Mouse (Mus musculus) cerebellum, postnatal 10 days (tissue): ENCODE results near the gene Slmap.
"Not testable (repeated sequence)": the region's sequence is repeated elsewhere in the genome, so short reads cannot be mapped to it uniquely, and the experiment has no call there.

Source experiments
- DNase-seq, 2 experiments: peaks; one replicate each; pipeline ENCODE4 v3.0.0; 2021; ENCODE audit warnings: mixed read lengths in 2 of 2

The Slmap gene

DNA sequence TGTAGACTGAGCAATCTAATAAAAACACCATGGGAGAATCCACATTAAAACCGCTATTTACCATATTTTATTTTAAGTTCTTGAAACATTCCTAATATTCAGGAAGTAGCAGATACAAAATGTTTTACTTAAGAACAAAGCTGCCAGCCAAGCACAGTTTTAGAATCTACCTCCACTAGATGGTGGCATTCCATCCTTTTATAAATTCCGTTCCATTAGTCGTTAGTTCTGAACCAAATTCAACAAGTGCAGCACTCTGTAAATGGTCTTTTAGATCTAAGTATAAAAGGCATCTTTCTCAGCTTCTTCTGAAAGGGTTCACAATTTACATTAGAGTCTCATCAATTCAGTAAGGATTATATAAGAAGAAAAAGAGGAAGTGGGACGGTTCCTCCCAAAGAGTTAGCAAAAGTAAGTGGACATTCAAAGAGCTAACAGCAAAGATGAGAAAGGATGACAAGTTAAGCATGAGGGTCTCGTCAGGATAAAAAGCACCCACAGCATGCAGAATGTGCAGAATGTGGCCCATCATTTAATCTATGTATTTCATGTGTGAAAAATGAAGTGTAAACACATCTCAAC is 68.1 kb downstream of the Slmap start:
- no peak for DNase-seq

DNA sequence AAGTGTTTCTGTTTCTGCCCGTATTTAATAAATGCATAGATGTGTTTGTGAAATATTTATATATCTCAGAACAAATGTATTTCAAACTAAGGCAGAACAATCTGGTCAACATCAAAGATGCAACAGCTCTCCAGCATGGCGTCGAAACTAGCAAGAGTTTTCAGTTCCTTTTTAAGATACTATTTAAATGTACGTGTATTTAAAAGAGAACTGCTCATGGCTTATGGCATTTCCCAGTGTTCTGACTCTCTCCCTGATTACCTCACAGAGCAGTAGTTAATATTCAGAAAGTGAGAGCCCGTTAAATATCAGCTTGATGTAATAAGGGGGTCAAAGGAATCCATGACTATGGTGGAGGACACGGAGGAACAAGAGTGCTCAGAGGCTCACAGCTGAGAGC is 68.8 kb downstream of the Slmap start:
- DNase-seq, result no peak

DNA sequence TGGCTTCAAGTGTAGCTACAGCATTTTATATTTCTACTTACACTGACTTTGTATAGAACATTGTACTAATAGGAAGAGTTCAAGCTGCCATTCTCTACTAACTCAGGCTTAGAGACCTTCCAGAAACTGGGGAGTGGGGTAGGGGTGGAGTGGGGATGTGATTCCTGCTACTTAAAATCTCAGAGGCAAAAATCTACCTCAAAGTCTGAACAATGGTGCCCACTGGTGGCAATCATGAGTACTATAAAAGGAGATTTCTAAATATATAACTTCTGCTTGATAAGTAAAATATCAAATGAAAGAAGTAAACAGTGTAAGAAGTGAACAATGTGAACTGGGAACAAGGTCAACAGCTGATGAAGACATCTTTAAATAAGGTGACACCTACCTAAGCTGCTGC is 75.2 kb downstream of the Slmap start:
- peak; percentile 51 to 56 for DNase-seq

DNA sequence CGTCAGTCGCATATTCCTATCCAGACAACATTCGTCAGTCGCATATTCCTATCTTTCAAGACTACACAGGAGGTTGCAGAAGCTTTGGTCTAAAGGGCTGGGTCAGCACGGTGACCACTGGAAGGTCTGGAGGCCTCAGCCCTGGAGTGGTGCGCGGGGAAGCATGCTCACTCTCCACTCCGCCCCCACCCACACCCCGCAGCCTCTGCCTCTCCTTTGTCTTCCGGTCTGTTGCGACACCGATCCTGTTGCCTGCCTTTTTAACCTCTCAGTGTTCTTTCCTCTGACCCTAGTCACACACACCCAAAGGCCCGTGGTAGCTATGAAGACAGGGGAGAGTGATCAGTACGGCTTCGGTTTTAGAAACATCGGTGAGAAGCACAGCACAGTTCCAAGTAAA is 79.9 kb downstream of the Slmap start:
- no peak for DNase-seq

DNA sequence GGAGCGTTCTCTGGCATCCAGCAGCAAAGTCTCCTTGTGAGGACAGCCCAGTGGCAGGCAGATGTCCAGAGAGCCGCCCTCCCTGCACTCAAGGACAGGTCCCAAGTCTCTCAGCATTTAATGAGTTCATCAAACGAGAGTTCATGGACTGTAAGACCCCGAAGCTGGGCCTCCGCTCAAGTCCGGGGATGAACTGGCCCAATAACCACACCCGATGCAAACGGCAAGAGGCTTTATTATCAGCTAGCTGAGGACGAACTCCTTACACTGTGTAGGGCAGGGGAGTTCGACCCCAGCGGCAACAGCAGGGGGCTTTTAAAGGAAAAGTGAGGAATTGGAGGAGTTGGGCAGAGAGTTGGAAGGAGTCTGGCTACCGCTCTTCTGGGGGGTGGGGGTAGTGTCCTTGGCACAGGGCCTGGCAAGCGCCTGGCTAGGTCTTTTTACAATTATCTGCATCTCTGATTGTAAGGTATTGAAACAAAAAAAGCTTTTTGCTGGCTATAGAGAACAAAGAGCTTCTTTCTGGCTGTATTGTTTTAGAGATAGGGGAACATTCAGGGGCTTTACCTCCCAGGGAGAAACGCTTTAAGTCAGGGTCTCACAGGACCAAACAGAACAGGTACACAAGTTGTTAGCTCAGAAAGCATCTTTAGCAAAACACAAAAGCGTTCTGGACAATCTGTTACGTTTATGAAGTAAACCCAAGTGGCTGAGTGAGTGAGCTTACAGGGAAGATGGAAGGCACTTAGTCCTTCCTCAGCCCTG is 84.5 kb downstream of the Slmap start:
- peak; percentile 15 to 36 for DNase-seq

DNA sequence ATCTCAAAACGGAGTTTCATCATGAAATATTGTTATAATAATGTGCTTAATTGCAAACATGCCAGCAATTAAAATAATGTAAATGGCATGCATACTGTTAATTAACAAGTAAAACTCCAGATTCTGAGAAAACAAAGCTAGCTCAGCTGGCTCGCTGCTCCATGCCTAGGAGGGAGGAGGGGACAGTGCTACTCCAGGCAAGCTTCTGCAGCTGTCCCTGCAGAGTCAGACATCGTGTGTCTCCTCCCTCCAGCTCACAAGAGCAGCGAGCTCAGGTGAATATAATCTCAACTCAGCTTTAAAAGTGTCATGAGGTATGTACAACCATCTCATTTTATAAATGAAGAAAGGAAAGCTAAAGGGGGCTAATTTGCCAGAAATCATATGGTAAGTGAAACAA is 86.2 kb downstream of the Slmap start:
- peak in 1 of 2 experiments; percentile 7 for DNase-seq

DNA sequence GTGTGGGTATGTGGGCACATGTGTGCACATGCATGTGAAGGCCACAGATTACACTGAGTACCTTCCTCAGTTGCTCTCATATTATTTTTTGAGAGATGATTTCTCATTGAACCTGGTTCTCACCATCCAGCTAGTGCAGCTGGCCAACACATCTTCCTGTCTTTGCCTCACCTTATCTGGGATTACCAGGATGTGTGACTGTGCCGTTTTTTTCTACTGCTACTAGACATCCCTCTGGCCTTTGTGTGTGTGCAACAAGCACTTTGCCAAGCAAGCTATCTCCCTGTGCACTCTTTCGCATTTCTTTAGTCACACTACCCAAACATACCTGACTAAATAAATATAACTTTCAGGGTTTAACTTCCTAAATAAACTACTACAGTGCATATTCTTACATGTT is 87.5 kb downstream of the Slmap start:
- DNase-seq, result no peak

DNA sequence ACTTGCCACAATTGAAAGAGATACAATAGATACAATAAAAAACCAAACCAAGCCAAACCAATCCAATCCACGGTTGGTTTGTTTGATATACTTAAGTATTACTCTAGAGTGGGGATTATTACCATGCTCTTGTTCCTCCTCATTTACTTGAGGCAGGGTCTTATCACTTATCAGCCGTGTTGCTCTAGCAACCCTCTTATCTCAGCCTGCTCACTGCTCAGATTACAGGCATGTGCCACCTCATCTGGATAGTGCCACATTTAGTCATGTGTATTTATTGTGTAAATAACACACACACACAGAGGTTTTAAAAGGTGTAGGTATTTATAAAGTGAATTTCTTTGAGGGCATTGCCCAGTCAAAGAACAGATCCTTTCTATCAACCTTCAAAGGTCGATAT is 88.2 kb downstream of the Slmap start:
- no peak for DNase-seq

DNA sequence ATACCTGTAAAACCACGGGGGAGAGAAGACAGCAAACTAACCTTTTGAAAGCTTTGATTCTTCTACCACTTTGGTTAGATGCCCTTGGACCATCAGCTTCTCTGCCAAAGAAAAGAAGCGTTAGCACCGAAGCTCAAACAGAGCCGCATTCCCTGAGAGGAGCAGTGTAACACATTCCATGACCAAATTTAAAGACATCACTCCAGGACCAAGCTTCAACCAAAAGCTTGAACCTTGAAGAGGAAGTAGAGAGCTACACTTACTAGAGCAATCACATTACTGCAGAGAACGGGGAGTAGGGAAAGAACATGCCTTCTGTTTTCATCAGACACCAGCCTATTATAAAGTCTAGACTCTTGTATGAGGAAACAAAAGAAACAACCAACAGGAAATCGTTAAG is 92.2 kb downstream of the Slmap start:
- no peak for DNase-seq

DNA sequence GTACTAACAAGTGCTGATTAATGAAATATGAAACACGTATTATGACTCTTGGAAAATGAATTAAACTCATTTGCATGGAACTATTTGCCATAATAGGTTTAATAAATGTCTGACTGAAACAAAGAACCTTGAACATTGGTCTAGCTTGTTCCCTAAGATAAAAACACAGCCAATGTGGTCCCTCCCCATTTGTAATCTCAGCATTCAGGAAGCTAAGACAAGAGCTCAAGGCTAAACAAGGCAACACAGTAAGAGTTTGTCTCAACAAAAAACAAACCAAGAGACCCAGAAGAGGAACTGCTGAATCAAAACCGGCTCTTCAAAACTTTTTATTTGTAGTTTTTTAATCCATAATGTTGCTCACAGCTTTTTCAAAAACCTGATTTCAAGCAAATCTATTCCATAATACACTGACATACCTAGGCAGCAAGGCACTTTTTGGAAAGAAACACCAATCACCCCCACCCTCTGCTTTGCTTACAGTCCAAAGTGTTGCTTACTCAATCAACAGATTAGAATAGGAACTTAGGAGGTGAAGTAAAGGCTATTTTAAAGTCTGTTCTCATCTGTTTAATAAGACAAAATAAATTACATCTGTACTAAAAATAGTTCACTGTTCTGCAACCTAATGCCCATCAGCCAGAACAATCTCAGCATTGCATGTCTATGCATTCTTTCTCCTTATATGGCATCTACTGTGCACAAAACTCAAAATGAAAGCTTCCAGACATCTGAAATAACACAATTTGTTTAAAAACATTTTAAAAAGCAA is 93.5 kb downstream of the Slmap start:
- DNase-seq, result no peak

DNA sequence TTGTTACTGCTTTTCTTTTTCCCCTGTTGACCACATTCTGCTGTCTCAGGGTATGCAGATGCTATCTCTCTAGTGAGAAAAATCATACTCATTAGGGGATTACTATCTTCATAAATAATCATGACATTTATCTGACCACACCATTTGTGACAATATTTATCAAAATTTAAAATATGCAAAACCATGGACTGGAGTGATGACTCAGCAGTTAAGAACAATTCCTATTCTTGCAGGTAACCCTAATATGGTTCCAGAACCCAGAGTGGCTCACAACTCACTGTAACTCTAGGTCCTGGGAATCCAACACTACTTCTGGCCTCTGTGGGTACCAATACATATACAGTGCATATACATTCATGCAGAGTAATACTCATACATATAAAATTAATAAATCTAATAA is 94.7 kb downstream of the Slmap start:
- no peak for DNase-seq

DNA sequence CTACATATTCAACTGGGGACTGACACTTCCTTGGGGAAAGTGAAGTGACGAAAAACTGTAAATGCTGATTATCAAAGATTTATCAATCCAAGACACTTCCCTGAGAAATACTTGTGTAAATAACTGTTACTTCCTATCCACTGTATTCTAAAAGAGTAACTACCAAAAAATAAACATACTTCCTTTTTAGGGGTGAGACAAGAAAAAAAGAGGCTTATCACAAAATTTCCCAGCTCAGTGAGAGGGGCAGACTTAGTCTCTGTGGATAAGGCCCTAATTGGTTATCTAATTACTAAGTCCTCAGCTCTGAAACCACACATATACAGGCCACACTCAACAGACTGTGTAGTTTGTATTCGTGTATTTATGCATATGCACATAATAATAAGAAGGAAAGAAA is 97.0 kb downstream of the Slmap start:
- DNase-seq, result no peak

DNA sequence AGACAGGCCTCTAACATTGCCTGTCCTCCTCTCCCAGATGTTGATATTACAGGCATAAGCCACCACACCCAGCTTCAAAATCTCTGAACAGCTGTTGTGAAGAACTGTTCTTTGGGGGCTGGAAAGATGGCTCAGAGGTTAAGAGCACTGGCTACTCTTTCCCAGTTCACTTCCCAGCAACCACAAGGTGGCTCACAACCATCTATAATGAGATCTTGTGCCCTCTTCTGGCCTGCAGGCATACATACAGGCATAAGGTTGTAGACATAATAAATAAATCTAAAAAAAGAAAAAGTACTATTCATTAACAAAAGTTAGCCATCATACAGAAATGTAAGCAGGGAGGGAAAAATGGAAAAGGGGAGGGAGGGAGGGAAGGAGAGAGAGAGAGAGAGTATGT is 98.4 kb downstream of the Slmap start:
- DNase-seq, result peak; percentile 7 to 10

DNA sequence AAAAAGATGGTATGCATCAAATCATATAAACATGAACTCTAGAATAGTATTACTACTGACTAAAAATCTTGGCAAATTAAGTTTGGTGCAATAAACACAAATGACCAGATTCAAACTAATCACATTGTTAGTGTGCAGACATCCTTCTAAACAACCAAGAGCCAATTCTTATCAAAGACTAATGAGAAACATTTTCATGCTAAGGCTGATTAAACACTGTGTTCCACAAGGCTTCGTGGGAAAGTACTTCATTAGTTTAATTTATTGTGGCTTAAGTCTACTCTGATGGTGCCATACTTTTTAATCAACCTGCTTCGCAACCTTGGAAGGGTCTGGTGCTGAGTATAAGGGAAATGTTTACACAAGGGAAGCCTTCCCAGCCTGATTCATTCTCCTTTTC is 102.4 kb downstream of the Slmap start:
- no peak for DNase-seq

DNA sequence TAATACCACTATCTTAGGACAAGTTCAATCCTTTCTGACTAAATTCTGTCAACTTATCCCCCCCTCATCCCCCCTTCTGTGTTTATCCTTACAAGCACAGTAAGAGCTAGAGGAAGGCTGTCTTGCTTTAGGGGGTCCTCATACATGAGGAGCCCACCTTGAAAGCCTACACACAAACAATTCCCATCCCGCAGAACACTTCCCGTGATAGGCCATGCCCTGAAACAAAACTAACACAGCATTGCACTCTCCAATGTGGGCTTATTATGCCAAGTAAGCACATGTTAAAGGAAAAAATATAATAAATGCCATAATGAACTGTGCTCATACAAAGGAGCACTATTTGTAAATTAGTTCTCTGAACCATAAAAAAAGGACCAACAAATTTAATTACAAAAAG is 102.8 kb downstream of the Slmap start:
- DNase-seq, result no peak

DNA sequence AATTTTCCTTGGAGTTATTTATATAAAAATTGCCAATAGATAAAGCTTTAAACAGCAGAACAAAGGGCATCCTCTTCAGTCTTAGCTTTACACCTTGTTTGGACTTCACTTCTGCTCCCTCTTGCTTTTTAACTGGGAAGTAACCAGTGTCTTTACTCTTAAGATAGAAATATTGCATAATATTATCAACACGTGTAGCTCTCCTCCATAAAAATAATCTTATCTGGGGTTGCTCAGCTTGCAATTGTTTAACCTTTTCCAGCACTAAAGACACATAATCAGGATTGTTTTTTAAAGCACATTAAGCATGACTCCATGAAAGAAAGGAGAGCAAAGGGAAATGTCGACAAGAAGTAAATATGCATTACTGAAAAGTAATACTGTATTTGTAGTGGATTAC is 114.5 kb downstream of the Slmap start:
- DNase-seq, result no peak

DNA sequence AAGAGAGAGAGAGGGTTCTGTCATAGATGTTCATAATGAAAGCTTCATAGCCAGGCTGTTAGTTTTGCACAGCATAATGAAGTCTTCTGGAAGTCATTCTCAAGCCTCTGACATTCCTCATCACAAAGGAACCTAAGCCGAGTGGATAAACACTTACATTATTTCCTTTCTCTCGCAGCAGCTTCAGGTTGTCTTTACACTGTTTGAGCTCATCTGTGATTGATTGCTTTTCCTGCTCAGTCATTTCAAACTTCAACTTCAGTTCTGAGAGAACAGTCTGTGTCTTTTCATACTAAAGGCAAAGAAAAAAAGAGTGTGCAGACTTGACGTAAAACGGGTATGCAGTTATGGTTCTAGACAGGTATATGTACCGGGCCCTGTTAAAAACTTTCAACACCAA is 116.8 kb downstream of the Slmap start:
- DNase-seq, result no peak

DNA sequence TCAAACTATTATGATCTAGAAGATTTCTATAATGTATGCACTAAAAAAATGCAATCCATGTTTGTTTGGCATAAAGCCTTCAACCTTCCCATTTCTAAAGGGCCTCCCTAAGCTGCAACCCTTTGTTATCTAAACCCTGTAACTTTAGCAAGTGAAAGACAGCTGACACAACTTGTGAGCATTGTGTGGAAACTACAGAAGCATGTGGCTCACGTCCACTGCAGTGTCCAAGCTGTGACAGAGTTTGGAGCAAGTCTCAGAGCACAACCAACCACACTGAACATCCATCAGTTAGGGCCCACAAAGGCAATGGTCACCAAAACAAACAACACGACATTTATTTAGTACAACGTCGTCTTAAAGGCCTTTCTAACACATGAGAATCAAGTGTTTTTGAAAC is 117.6 kb downstream of the Slmap start:
- no peak for DNase-seq

DNA sequence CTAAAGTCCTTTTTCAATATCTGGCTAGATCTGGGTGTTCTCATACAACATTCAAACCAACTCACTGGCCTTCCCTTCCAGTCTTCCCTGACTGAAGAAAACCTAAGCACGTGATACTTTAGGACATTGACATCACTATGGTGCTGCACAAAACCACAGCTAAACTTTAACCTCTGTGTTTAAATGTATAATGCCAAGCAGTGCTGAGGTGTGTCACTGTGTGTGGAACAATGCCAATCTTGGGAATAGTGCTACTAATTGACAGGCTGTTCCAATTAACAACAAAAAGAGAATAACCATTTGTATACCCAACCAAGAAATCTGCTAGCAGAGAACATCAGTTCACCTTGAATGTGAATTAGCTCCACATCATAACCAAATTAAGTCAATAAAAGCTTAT is 121.2 kb downstream of the Slmap start:
- DNase-seq, result no peak

DNA sequence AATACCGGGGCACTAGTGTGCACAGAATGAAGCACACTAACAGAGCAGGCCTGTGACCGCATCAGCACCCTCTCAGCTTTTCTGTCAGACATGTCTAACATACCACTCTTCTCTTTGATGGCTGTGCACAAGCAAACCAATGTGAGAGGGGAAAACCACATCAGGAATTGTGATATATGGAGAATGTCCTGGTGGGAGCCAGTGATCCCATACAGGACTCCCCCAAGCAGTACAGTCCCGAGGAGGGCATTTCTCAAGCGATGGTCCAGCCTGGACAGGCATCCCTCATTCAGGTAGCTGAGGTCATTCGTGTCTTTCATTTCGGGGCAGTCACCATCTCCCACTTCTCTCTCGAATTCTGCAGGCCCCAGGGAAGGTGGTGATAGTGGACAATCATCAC is 128.0 kb downstream of the Slmap start:
- no peak for DNase-seq

DNA sequence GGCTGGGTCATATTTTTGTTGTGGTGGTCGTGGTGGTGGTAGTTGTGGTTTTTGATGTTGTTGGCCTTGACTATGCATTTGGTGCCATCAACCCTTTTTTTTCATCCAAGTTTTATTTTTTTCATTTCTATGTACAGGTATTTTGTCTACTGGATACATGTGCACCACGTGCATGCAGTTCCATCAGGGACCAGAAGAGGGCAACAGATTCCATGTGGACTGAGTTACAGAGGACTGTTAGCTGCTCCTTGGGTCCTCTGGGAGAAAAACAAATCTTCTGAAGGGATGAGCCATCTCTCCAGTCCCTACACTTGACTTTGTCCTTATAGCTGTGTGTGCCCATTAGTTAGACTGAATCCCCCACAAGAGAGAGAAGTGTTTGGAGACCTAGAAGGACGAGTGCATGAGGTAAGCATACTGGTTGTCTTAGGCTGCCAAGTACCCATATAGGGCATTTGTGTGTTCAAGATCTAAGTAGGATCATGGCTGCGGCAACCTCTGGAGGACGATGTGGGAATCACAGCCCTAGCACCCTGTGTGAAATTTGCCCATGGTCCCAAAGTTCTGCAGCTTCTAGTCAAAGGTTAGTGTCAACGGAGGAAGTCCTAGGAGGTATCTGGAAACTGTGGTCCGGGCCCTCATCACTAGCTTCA is 136.1 kb downstream of the Slmap start:
- DNase-seq, result peak; percentile 15 to 19

DNA sequence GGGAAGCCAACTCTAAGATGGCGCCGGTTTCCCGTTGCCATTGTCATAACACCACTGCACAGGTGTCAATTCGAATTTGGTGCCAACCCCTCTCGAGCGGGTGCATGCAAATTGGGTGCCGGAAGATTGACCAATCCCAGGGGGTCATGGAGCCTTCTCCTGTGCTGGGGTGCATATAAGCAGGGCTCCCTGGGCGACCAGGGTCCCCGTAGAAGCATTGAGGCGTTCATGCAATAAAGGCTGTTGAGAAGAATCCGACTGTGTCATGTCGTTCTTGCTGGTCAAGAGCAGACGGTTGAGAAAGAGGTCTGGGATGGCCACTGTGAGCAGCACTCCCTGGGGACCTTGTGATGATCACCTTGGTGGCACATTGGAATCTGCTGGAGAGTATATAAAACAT is 142.9 kb downstream of the Slmap start:
- DNase-seq, result no peak

DNA sequence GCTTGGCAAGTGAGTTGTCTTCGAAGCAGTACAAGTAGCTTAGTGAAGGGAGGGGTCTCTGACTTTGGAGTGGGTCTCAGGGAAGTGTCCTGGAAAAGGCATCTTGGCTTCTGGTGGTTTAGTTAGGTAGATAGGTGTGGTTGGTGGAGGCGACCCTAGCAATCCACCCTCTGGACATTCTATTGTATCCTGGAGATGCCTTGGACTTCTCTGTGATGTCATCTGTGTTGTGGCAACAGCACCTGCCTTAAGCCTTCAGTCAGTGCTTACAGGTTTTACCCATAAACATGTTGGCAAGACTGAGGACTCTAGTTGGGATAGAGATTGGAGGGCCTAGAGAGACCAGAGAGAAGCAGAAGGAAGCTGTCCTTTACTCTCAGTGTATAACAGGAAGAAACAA is 145.8 kb downstream of the Slmap start:
- DNase-seq, result not testable (repeated sequence)

DNA sequence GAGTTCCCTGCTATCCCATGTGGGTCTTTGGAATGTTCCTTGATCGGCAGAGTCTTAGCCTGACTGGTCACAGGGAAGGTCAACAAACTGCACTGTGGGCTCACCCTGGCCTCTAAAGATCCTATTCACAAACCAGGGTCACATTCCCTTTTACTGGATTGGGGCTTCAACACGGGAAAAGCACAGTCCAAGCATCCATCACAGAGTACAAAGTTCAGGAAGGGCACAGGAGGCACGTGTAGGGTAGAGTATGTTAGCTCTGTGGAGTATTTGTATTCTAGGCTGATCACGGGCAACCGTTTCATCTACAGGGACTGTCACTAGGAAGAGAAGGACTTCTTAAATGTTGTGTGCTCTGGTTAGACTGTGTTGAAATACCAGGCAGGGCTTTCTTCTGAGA is 147.7 kb downstream of the Slmap start:
- DNase-seq, result not testable (repeated sequence)
